Mouse (Mus musculus): ENCODE measurements around the gene Tnfsf18. TPM values are rescaled to one million over a fixed set of nuclear protein-coding genes. Genes with fewer than 3 reads are reported as not detected.

Gene Tnfsf18
- total RNA-seq (2022): not detected

DNA sequence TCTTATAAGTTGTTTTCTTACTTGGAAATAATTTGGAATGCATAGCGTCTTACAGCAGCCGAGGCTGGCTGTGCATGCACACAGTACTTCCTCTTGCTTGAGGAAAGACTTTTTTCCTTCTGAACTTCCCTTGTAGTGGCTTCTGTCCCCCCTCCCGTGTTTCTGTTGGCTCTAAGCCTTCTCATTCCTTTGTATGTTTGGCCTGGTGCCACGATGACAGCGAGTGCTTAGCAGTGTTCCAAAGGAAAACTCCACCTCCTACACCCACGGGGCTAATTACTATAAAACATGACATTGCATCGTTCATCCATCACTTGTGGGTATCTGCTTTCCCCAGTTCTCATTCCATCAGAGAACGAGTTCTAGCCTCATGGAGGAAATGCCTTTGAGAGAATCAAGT lies at the start of gene Tnfsf18:
Tnfsf18 (plus strand) TSS at position 313 of the 400 bp plus-strand sequence.
- no peak for DNase-seq (ENCODE audit: low spot score in 2 of 2)

DNA sequence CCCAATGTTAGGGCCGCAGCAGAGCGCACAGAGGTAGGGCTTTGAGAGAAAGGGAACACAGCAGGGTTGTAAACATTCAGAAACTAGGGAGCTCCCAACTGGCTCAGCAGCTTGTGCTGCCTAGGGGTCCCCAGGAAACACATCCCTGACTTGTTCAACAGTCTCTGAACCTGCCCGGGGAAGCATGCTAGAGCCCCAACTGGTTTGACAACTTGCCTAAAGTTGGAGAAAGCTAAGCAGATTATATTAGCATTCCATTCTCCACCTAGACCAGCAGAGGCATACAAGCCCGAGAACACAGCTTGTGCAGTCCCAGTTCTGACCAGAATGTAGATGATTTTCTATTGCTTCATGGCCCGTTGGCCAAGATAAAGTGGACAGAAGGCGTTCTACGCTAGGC lies 49.6 kb upstream of the Tnfsf18 start:
- DNase-seq (ENCODE audit: low spot score in 2 of 2): no peak

DNA sequence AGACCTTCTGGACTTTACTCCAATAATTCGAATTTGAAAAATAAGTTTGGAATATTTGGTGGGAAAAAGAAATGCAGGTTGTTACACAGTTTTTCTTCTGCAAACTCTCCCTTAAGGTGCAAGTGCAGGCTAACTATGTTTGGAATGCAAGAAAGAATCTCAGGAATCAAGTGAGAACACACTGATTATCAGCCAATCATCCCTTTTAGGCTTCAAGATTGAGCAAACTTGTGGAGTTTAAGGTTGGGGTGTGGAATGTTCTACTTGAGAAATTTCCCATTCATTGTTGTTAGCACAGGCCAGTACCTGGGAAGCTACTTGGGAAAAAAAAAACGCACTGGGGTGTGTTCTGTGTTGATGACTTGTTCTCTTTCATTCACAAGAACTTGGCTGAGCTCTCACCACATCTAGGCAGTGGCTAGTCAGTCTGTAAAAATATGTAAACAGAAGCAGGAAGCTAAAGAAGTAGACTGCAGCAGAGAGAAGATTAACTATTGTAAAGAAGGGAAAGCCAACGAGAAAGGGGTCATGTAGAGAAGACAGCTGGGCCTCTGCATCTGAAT lies 42.7 kb upstream of the Tnfsf18 start:
- DNase-seq (ENCODE audit: low spot score in 2 of 2): no peak

DNA sequence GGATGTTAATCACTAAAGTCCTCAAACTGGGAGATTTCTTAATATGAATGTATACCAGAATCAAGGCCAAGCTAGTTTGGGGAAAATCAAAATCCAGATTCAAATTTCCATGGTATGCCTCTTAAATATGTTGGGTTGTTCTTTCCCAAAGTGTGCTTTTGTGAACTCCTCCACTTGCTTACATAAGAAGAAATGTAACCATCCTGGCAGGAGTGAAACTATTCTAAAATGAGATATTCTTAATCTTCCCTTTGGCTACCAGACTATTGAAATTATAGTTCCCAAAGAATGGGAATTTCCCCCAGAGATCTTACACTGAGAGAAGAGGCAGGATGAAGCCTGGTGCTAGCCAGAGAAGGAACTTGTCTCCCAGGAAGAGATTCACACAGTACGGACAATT lies 42.2 kb upstream of the Tnfsf18 start:
- no peak for DNase-seq (ENCODE audit: low spot score in 2 of 2)

DNA sequence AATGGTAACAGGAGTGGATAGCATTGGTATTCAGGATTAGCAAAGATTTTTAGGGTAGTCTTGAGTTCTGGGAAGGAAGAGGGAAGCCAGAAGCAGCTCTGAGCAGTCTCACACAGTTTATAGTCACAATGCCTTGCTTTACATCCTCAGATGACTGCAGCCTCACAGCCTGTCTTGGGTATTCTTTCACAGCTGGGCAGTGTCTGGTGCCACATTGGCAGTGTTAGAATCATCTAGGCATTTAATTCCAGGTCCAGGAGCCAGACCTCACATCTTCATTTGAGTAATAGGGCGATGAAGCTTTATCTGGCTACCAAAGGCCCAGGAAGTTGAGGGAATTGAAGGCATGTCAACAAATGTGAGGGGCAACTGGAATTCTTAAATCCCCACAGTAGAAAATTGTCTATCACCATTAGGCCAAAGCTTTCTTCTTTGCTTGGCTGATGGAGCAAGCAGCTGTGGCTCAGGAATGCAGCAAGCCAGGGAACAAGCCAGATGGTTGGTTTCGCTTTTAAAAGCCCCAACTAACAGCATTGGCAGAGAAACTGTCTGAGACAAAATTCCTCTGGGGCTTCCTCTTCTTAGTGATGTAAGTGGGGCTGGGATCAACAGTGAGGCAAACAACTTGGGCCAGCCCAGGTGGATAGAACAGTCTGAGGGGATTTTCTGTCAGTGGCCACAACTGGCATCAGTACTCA lies 30.9 kb upstream of the Tnfsf18 start:
- DNase-seq (ENCODE audit: low spot score in 2 of 2): peak; percentile 2 to 8

DNA sequence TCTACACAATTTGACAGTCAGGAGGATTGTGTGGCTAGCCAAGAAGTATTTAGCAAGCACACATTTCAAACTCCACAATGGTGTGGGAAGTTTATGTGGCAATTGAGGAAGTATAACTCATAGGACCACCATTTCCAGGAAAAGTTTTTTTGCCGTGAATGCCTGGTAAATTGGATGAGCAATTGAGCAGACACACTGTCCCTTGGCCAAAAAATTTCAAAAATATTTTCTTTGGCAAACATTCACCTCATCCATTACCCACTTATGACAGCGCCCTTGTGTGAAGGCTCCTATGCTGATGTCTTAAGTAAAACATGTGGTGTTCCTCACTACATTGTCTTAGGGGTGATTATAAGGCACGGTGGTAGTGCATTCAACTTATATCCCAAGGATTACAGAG lies 17.2 kb upstream of the Tnfsf18 start:
- DNase-seq (ENCODE audit: low spot score in 2 of 2): no peak

DNA sequence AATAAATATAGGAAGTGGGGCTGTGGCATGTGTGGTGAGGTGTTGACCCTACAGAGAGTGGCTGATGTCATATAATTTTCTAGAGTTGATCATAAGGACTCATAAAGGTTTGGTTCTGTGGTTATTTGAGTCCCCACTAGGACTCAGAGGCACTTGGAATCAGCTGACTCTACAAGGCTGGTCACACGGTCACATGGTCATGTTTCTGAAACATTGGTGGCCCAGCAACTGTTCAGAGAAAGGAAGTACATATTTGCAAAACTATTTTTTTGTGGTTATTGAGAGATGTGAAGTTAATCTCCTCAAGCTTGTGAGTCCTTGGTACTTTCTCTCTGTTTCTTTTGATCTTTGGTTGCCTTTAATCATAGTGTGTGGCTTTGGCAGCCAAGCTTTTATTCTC lies 14.6 kb upstream of the Tnfsf18 start:
- no peak for DNase-seq (ENCODE audit: low spot score in 2 of 2)

DNA sequence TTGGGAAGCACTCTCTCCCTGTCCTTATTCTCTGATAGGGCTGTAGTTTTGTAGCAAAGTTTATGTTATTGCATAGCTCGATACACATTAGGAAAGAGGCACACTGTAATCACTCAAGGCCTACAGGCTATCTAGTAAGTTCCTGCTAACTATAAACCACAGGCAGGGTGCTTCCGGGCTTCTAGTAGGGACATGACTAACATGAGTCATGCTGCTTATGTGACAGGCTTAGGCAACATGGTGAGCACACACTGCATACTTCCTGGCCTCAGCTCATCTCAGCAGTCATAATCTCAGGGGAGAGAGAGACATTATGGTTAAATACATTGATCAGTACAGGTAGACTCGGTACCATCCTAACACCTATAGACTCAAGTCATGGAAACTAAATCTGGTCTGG lies 12.2 kb upstream of the Tnfsf18 start:
- DNase-seq (ENCODE audit: low spot score in 2 of 2): no peak

DNA sequence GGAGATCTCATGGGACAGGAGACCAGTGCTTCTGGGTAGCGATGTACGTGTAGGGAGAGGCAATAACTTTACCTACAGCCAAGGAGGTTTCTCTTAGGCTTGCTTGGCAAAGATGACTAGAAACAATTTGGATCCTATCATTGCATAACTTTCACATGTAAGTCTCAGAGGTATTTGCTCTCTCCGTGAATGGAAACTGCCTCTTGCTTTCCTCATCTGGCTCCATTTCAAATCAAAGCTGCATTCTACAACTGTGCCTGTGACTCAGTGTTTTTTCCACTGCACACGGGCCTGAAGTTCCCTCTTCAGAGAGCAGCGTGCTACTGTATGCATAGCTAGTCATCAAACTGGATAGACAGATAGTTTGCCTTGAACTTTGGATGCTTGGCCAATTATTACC lies 7.4 kb upstream of the Tnfsf18 start:
- DNase-seq (ENCODE audit: low spot score in 2 of 2): no peak

DNA sequence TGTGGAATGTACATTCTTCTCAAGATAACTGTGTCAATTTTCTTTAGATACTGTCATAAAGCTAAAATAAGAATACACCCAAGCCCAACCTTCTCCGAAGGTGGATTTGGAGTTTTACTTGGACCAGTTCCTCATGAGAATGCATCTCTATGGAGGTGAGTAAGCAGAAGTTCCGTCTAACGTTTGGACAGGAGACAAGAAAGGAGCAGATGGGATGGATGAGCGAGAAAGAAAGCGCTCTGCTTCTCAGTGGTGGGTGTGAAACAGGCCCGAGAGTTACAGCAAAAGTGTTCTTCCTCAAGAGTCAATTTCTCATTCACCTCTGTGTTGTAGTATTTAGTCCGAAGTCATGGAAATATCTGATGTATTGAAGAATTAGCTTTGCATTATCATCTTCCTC lies 2.7 kb upstream of the Tnfsf18 start:
- peak in 1 of 2 experiments; percentile 62 for DNase-seq (ENCODE audit: low spot score in 2 of 2)

DNA sequence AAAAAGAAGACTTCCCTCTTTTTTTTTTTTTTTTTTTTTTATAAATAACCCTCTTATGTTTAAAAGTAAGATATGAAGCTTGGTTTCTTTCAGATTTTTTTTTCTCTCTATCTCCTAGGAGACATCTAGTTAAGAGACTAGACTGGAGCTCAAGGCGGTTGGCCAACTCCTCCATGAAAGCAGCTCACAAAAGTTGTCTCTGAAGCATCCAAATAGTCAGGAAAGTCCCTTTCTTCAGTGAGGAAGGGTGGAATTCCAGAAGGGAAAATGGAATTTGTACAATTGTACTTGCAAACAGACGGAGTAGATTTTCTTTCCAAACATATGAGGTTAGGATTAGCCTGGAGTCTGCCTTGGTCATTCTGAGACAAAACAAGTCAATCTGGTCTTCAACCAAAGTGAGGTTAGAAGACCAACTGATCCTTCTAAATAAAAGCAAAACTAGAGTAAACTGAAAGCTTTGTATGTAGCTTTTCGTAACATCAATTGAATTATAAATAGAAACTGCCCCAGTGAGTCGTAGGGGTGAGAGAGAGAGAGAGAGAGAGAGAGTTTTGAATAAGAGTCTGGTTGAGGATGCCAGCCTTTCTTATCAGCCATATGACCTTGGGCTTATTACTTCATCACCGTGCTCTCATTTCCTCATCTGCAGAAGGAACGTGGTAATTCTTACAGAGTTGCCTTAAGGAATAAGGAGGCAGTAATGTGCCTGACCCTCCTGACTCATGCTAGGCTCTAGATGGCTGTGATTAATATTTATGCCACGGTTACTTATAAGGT lies 2.6 kb downstream of the Tnfsf18 start:
- DNase-seq (ENCODE audit: low spot score in 2 of 2): no peak

DNA sequence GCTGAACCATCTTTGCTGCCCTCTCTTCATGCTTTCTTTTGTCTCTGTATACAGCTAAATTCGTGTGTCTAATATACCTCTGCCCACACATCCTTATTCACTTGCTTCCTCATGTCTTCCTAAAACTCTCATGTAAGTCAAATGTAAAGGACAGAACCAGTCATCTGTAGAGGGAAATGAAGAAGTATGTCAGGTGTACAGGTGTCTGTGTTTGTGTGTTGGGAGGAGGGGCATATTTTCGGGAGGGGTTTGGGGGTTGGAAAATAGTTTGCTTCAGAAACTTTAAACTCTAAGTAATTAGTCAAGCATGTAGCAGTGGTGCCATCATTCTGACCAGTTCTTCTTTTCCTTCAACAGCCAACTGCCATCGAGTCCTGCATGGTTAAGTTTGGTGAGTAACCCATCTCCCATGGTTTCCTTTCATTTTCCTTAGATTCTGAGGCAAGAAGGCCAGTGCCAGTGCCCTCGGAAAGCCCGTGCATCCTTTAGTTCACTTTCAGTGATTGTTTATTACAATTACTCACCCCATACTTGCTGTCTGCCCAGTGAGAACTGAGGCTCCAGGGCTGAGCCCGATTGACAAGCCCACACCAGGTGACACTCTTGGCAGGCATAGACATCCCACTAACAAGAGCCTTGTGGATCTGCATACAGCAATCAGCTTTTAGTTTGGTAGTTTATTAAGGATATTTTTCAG lies 5.8 kb downstream of the Tnfsf18 start:
- DNase-seq (ENCODE audit: low spot score in 2 of 2): no peak

DNA sequence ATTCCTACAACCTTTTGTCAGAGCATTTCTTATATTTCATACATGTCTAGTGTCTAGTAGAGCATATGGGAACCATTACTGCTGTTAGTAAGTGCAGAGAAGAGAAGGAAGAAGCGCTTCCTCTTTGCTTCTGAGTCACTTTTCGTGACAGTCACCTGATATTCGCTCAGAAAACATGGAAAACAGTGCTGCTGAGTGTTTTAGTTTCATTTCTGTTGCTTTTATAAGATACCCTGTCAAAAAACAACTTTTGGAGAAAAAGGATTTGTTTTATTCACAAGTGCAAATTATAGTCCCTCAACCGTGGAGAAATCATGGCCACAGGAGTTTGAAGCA lies 6.3 kb downstream of the Tnfsf18 start:
- DNase-seq (ENCODE audit: low spot score in 2 of 2): no peak

DNA sequence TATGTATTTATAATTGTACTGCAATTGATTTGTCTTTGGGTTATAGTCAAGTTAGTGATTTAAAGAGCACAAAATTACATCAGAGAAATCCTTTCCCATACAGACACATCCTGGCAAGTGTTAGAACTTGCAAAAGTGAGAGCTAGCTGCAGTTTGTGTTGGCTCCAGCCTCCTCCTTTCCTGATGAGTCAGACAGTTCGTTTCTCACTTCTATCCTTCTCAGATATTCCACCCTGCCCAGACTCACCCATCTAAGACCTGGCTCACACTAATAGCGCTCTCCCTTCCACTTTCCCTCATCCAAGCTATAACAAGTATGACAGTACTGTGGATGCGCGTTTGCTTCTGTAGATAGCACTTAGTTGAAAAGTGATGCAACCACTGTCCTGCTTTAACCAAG lies 11.9 kb downstream of the Tnfsf18 start:
- DNase-seq (ENCODE audit: low spot score in 2 of 2): peak in 1 of 2 experiments; percentile 21

DNA sequence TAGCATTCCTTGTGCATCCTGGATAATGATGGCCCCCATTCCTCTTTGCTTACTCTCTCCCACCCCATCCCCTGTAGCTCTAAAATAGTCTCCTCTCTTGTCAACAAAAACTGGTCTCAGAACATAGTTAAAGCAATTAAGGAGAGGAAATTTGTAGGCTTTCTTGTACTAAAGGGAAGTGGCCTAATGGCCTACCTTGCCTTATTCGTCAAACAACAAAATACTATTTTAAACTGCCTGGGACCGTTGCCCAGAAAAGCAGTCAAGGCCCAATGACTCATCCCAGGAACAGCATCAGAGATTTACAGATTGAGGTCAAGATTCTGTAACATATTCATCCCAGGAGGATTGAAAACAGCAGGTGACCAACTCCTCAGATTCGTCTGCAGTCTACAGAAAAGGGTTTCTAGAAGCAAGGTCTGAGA lies 13.2 kb downstream of the Tnfsf18 start:
- no peak for DNase-seq (ENCODE audit: low spot score in 2 of 2)

DNA sequence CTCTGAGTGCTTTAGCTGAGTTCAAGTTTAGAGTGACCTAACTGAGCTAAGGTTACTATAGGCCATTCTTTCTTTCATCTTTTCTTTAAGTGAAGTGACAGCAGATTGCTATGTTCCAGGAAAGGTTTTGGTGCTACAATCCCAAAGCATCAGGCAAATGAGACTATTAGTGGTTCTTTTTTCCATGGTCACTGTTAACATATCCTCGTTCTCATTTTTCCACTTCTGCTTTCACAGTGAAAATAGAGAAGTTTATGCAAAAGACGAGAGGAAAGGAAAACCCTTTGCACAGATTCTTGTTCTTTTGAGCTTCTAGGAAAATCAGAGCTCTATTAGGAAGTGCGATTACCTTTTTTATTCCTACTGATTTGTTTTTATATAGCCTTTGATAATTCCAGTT lies 22.9 kb downstream of the Tnfsf18 start:
- DNase-seq (ENCODE audit: low spot score in 2 of 2): no peak

DNA sequence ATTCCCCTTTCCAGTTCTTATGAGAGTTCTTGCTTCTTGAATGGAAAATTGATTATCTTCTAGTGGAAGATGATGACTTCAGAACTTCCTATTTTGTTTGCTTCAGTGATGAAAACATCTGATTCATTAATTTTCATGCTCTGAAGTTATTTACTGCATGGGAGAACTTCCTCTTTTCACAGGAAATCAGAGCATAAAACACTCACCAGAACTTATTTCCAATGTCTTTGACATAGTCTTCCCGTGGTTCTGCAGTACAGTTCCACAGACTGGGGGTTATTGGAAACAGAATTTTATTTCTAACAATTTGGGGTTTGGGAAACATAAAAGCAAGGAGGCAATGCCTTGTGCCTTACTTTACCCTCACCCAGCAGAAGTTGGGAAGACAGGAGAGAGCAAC lies 25.8 kb downstream of the Tnfsf18 start:
- DNase-seq (ENCODE audit: low spot score in 2 of 2): no peak

DNA sequence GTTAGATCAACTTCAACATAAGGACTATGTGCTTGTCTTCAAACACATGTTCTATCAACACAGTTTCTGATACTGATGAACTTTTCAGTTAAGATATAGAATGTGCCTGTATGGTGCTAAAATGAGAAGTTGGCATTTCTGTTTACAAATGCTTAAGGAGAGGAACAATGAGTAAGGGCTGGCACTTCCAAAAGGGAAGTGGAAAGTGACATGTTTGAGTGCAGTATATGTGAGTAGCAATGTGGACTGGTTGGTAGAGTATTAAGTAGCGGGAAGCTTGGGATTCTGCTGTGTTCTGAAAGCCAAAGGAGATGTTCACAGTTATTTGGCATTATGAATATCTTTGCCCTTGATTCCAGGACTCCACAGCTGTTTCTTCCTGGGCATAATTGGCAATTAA lies 33.7 kb downstream of the Tnfsf18 start:
- DNase-seq (ENCODE audit: low spot score in 2 of 2): no peak

DNA sequence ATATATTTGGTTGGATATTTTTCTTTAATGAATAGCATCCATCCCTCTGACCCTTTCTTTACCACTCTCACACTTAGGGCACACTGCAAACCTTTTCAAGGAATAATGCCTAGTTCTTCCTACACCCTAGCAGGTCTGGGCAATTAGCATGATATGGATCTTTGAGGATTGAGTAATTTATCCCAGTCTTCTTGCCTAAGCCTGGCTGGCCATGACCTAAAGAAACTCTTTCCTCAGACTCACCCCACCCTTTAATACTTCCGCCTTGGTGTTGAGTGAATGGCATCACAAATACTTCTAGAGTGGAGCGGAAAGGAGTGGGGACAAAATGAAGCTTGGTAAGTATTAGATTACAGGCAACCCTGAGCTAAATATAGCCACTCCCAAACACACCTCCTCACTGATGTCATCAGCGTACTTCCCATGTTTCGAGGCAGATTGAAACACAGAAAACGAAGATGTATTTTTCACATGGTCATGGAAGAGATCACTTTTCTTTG lies 56.2 kb downstream of the Tnfsf18 start:
- no peak for DNase-seq (ENCODE audit: low spot score in 2 of 2)

DNA sequence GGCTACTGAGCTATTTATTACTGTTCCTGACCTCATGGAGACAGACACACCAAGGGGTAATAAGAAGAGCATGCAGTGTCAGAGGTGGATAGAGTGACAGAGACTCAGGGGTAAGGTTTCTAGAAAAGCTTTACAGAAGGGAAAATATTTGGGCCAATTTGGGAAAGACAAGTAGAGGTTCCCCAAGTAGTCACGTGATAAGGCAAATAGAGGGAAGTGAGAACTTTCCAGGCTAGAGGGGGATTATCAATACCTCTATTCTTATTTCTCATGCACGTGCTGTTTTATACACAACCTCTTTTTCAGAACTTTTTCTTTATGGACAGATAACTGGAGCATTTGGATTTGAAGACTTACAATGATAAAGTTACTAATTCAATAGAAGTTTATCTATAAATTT lies 57.6 kb downstream of the Tnfsf18 start:
- no peak for DNase-seq (ENCODE audit: low spot score in 2 of 2)
